Mouse (Mus musculus) cerebellum, adult 2 months (tissue): ENCODE measurements around the gene 1700025G04Rik.

ENCODE experiments used
- CTCF ChIP-seq: fragments of 200-500 bp; IDR thresholded peaks from 2 replicates; pipeline ENCODE4 v1.5.1; 2011; ENCODE audit warnings: low read depth, mild to moderate bottlenecking, control low read depth, low read length, moderate library complexity, borderline replicate concordance; ENCODE audit not compliant: insufficient read depth
- POLR2A ChIP-seq: fragments of 200-500 bp; IDR thresholded peaks from 2 replicates; pipeline ENCODE4 v1.6.1; 2011; ENCODE audit warnings: low read length, control low read depth, borderline replicate concordance; ENCODE audit not compliant: insufficient read depth

DNA sequence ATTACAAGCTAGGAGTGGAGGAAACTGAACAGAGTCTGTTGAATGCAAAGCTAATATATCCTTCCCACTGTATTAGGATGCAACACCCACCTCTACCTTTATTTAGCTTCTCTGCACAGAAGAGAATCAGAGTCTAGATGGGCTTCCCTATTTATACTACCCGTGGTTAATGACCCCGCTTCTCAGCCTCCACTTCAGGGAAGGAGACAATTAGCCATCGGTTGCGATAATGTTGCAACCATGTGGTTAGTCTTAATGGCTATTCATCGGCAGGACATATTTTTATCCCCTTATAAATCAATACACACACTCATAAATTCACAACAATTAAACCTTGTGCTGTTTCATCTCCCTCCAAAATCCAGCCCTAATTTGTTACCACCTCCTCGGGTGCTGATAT is 9.7 kb downstream of the 1700025G04Rik start:
- TF ChIP-seq CTCF, result no peak
- TF ChIP-seq POLR2A, result no peak
